22 mouse cellular contexts compared by ENCODE assay signal in the genomic region with DNA sequence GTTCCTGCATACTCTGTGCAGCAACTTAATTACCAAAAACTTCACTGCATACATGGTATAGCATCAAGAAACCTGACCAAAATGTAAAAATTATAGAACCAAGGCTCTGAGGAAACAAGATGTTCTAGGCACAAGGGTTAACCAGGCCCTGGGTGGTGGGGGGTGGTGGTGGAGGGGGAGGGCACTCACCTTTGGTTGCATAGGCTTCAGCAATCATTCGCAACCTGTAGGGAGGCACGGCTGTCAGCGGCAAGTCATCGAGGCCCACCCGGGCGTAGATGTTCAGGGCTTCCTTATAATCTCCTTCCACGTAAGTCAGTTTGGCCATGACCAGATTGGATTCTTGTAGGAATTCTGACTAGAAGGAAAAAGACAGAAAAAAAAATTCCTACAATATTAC.
"Had no signal": no experiment of that assay in that cellular context is flagged by ENCODE, and none has a peak within 500 bp of the region (broad histone marks: within the 10 kb centered on the region; RNA-seq: fewer than 3 reads in every experiment).

No protein-coding gene starts in this region.

- H3K4me2 ChIP-seq: intestine, embryonic 15.5 days; limb, embryonic 12.5 days; limb, embryonic 15.5 days; liver, embryonic 11.5 days; lung, embryonic 14.5 days; midbrain, embryonic 12.5 days; midbrain, embryonic 15.5 days; neural tube, embryonic 12.5 days; neural tube, embryonic 15.5 days had no signal

- H3K27ac ChIP-seq: intestine, embryonic 15.5 days; kidney, postnatal 0 days; limb, embryonic 12.5 days; limb, embryonic 15.5 days; liver, embryonic 14.5 days; macrophage; midbrain, embryonic 12.5 days; midbrain, embryonic 15.5 days; neural tube, embryonic 12.5 days; neural tube, embryonic 15.5 days had no signal

- H3K9ac ChIP-seq: intestine, embryonic 15.5 days; limb, embryonic 12.5 days; limb, embryonic 15.5 days; liver, embryonic 14.5 days; liver, postnatal 0 days; lung, embryonic 14.5 days; midbrain, embryonic 12.5 days; midbrain, embryonic 15.5 days; neural tube, embryonic 12.5 days; neural tube, embryonic 15.5 days had no signal

- ATAC-seq: intestine, embryonic 15.5 days; liver, postnatal 0 days; lung, postnatal 0 days; midbrain, embryonic 15.5 days had no signal

- H3K27me3 ChIP-seq: intestine, embryonic 15.5 days; limb, embryonic 12.5 days; limb, embryonic 15.5 days; midbrain, embryonic 12.5 days; midbrain, embryonic 15.5 days; neural tube, embryonic 12.5 days; neural tube, embryonic 15.5 days had no signal

- H3K9me3 ChIP-seq: intestine, embryonic 15.5 days; limb, embryonic 12.5 days; limb, embryonic 15.5 days; midbrain, embryonic 12.5 days; midbrain, embryonic 15.5 days; neural tube, embryonic 12.5 days; neural tube, embryonic 15.5 days had no signal

- DNase-seq: kidney, adult 11 months; kidney, postnatal 25 days; layer of hippocampus, adult 9-11 months; left cerebral cortex, postnatal 4 days; liver, postnatal 0 days; lung, embryonic 14.5 days; retina, postnatal 1 day; right cerebral cortex, postnatal 25 days; thymus, adult 18-20 months; thymus, postnatal 36 days had no signal

- H3K4me1 ChIP-seq: intestine, embryonic 15.5 days; limb, embryonic 12.5 days; midbrain, embryonic 12.5 days; midbrain, embryonic 15.5 days; neural tube, embryonic 12.5 days; neural tube, embryonic 15.5 days had no signal

- H3K4me3 ChIP-seq: intestine, embryonic 15.5 days; limb, embryonic 12.5 days; limb, embryonic 15.5 days; midbrain, embryonic 12.5 days; midbrain, embryonic 15.5 days; neural tube, embryonic 12.5 days; neural tube, embryonic 15.5 days had no signal
